Mouse (Mus musculus): Measurements from ENCODE around the gene 4930455H04Rik.

GRCm38 (mm10) chr3:117007340-117007739 lies 39.3 kb downstream of the 4930455H04Rik start:
- TF ChIP-seq POLR2A (IDR thresholded peaks at IDR 0.05; ENCODE audit: control insufficient read depth, low read depth, low read length) (no peak), CTCF (IDR thresholded peaks at IDR 0.05; ENCODE audit: control insufficient read depth, insufficient read depth, insufficient replicate concordance, low read depth, low read length) (no peak)

Data from testis, adult 2 months (tissue).